Mouse (Mus musculus): ENCODE data around the gene Osr1. TPM values are rescaled to one million over a fixed set of nuclear protein-coding genes. Genes with fewer than 3 reads are reported as not detected.

The Osr1 gene
- total RNA-seq, 2 experiments from 2014 or later = 2.2 to 2.9 TPM

DNA sequence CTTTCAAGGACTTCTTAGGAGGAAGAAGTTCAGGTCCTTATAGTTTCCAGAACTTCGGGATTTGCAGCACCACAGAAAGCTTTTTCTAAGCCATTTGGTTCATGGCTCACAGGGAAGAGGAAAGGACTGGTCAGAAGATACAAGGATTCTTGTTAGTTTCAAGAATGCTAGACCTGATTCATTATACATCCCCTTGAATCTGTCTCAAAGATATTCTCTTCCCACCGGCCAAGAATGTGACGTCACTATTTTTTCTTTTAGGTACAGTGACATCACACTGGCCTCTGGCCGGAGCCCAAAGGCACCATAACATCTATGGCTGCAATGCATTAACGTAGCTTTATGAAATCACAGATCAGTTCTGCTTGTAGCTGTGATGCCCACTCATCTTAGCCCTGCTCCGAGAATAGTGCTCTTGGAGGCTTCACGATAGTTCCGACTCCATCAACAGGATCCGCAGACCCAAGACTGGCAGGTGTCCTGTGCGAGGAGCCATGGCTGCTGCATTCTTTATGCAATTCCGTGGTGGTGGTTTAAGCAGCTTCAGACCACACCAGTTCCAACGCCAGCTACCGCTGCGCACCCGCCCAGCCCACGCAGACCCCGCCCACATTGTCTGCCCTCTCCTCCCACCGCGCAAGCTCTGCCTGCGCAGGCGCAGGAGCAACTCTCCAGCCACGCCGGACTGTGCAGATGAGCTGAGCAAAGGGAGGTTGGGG, 14.6 kb downstream of the Osr1 start:
- DNase-seq (ENCODE audit: low spot score) = peak; percentile 77

DNA sequence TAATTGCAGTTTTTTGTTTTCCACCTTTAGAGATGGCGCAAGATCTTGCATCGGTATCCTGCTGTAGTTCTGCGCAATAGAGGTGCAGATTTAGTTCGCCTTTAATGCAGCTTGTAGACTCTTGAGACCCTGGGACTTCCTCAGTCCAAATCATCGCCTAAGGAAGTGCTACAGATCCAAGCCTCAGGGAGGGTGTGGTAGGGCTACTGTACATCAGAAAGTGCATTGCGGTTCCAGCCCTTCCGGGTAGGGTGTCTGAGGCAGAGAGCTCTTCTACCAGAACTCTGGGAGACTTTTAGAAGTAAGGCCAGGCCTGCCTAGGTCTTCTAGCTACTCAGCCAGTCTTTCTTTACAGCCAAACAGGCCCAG, 15.2 kb downstream of the Osr1 start:
- no peak for DNase-seq (ENCODE audit: low spot score)

DNA sequence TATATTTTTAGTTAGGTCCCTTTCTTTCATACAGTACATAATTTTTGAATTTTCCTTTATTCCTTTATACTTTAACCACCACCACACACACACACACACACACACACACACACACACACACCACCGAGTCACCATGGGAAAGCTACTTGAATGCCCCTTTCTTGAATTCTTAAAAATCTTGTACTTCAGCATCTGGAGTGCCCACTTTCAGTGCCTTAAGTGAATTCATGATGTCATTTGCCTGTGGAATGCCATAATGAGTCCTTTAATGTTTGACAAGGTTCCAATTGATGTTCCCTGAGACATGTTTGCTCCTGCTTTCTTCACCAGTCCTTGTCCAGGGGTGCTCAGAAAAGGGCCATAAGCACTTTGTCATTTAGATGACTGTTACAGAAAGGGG, 17.8 kb downstream of the Osr1 start:
- no peak for DNase-seq (ENCODE audit: low spot score)

DNA sequence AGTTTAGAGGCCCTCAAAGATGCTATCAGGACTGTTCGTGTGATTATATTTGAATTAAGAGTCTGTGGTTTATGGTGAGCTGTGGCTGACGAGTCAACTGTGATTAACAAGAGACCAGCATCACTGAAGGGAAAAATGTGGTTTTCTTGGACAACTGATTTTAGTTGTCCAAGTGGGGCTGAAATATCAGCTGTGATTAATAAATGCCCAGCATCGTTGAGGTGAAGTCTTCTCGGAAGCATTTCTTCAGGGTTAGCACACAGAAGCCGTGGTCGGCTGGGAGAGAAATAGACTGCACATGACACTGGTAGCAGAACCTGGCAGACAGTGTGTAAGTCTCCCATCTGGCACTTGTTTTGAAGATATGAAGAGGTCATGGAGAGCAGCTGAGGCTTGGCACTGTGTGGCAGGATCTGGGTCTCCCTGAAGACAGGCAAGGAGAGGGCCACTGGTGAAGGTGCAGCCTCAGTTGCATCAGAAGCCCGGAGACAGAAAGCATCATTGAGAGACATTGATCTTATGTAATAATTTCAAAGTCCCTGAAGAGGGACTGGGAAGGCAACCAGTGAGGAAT, 19.7 kb downstream of the Osr1 start:
- DNase-seq (ENCODE audit: low spot score) = no peak

DNA sequence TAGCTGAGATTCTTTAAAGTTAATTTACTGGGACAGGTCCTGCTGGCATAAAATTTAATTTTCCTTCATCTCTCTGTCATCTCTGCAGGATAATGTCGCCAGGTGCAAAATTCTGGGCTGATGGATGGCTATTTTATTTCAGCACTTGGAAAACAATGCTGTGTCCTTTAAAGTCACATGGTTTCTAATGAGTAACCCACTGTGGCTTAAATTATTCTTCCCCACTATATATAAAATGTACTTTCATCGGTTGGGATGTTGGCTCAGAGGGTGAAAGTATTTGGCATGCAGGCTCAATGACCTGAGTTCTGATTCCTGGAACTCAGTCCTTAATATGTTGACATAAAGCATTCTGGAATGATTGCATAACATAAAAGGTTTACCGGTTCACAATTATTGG, 21.2 kb downstream of the Osr1 start:
- no peak for DNase-seq (ENCODE audit: low spot score)

DNA sequence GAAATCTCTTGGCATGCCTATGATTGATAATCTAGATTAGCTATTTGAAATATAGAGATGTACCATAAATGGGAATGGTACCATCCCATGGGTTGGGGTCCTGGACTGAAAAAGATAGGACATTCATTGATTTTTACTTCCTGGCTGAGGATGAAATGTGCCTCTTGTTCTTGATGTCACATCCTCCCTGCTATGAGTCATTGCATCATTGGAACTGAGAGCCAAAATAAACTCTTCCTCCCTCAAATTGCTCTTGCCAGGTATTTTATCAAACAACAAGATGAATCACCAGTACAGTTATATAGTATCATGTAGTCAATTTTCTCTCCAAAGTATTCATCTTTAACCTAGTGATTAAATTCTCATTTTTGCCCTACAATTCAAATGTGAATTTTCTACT, 28.3 kb downstream of the Osr1 start:
- DNase-seq (ENCODE audit: low spot score) = no peak

All from gastrocnemius, adult 18-20 months (tissue).